Mouse (Mus musculus) E14TG2a.4 (cell line): Measurements from ENCODE around the gene Sfxn5.

ENCODE experiments used
- CTCF ChIP-seq: conservative IDR thresholded peaks from 2 replicates; pipeline ENCODE4 v1.5.1; 2014; ENCODE audit warnings: low read length
- POU5F1 ChIP-seq: IDR thresholded peaks from 2 replicates; pipeline ENCODE4 v1.6.1; 2014; ENCODE audit warnings: low read length, borderline replicate concordance

GRCm38 (mm10) chr6:85306375-85306774 is 26.8 kb downstream of the Sfxn5 start:
- TF ChIP-seq CTCF = no peak
- no peak for TF ChIP-seq POU5F1
